Mouse (Mus musculus): ENCODE data around the gene Slc48a1. TPM values are rescaled to one million over a fixed set of nuclear protein-coding genes. Genes with fewer than 3 reads are reported as not detected.

Slc48a1 gene
- polyA plus RNA-seq, 1 experiment from 2014 or later = 122 TPM

GRCm38 (mm10) chr15:97822545-97823228 lies 44.4 kb downstream of the Slc48a1 start:
- Histone ChIP-seq H3K36me3 (ENCODE audit: control insufficient read depth, insufficient read depth, low read length) (no peaks in the 10 kb centered on the region), H3K4me2 (ENCODE audit: low read length) (no peak overlapping the region), H3K9me3 (ENCODE audit: control insufficient read depth, low read length) (no peaks in the 10 kb centered on the region), H3K27ac (ENCODE audit: low read depth, low read length) (no peak overlapping the region), H3K27me3 (replicated peaks; ENCODE audit: control insufficient read depth, insufficient read depth, low read length) (no peaks in the 10 kb centered on the region), H3K4me3 (ENCODE audit: low read length) (no peak overlapping the region), H3K9ac (ENCODE audit: low read depth, low read length) (peak overlapping the region; percentile 17; the same call in 1 of the 2 replicates), H3K4me1 (ENCODE audit: control insufficient read depth, insufficient read depth, low read depth, low read length) (peaks cover 43% of the 10 kb centered on the region)
- ATAC-seq = no peak; the same call in 1 of the 2 replicates
- WGBS = 47% methylated on average over 12 of the region's 12 CpGs

DNA sequence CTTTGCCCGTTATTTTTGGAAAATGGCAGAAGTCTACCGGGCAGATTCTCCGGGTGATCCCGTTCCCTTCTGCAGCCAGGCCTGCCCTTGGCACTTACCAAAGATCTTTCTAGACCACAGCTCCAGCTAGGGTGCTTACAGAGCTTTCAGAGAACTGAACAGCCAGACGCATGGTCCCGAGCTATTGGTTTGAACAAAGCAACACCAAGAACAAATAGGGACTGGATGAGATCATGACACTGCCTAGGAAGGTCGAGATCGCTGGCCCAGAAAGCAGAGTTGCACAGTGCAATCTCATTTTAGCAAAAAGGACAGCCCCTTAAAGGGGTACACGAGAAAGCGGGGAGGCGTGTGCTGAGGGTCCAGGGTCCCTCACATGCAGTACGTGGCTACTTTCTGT lies 45.2 kb downstream of the Slc48a1 start:
- Histone ChIP-seq H3K9ac (ENCODE audit: low read depth, low read length) (no peak overlapping the region; the same call in 1 of the 2 replicates), H3K36me3 (ENCODE audit: control insufficient read depth, insufficient read depth, low read length) (no peaks in the 10 kb centered on the region), H3K9me3 (ENCODE audit: control insufficient read depth, low read length) (no peaks in the 10 kb centered on the region), H3K4me3 (ENCODE audit: low read length) (no peak overlapping the region), H3K4me2 (ENCODE audit: low read length) (no peak overlapping the region), H3K27me3 (replicated peaks; ENCODE audit: control insufficient read depth, insufficient read depth, low read length) (no peaks in the 10 kb centered on the region), H3K4me1 (ENCODE audit: control insufficient read depth, insufficient read depth, low read depth, low read length) (peaks cover 48% of the 10 kb centered on the region), H3K27ac (ENCODE audit: low read depth, low read length) (no peak overlapping the region)
- WGBS = 53% methylated on average over 12 of the region's 12 CpGs
- ATAC-seq = no peak

- H3K9ac ChIP-seq (ENCODE audit: low read depth, low read length) = no peak overlapping the region
- 77% methylated on average over 6 of the region's 6 CpGs for WGBS
- peaks cover 54% of the 10 kb centered on the region for H3K4me1 ChIP-seq (ENCODE audit: control insufficient read depth, insufficient read depth, low read depth, low read length)
- H3K27me3 ChIP-seq (replicated peaks; ENCODE audit: control insufficient read depth, insufficient read depth, low read length) = no peaks in the 10 kb centered on the region
- H3K9me3 ChIP-seq (ENCODE audit: control insufficient read depth, low read length) = no peaks in the 10 kb centered on the region
- ATAC-seq = no peak
- H3K27ac ChIP-seq (ENCODE audit: low read depth, low read length) = no peak overlapping the region
- H3K36me3 ChIP-seq (ENCODE audit: control insufficient read depth, insufficient read depth, low read length) = no peaks in the 10 kb centered on the region
- no peak overlapping the region for H3K4me3 ChIP-seq (ENCODE audit: low read length)
- H3K4me2 ChIP-seq (ENCODE audit: low read length) = no peak overlapping the region
Measured at GRCm38 (mm10) chr15:97824042-97824441, 45.7 kb downstream of the Slc48a1 start.

DNA sequence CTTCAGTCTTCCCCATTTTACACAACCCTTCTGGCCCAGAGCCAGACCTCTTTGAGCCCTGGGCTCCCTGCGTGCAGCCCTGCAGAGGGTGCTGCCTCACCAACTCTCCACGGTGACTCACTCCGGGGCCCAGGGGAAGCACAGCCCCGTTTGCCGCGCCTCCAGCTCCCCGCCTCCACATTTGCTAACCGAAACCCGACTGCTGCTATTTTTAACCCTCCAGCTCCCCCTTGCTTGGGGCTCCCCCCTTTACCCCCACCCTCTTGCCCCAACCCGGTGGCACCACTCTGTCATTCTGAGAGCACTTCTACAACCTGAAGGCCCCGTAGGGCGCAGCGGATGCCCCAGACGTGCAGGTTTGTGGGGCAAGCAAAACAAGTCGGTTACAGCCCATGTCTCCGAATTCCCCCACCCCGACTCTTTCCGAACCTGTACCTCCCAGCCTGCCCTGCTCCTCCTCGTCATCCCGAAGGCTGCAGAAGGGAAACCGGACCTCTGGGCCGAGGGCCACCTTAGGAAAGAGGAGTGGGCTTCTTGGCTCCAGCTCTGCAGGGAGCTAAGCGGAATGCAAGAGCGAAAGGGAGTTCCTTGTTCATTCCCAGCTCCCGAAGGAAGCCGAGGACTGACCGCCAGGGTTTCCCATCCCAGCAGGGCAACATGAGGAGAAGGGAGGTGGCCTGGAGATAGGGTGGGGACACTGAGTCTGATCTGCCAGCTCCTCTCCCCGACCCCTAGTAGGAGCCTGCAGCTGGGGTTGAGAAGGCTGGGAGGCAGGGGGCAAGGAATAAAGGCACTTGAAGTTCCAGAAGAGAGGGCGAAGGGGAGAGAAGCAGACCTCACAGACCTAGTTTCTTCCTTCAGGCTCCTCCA lies 47.0 kb downstream of the Slc48a1 start:
- ATAC-seq = no peak
- Histone ChIP-seq H3K4me3 (ENCODE audit: low read length) (peak overlapping the region; percentile 7), H3K4me1 (ENCODE audit: control insufficient read depth, insufficient read depth, low read depth, low read length) (peaks cover 66% of the 10 kb centered on the region), H3K4me2 (ENCODE audit: low read length) (peak overlapping the region; percentile 50), H3K36me3 (ENCODE audit: control insufficient read depth, insufficient read depth, low read length) (no peaks in the 10 kb centered on the region), H3K9ac (ENCODE audit: low read depth, low read length) (peak overlapping the region; percentile 49), H3K27me3 (replicated peaks; ENCODE audit: control insufficient read depth, insufficient read depth, low read length) (no peaks in the 10 kb centered on the region), H3K9me3 (ENCODE audit: control insufficient read depth, low read length) (no peaks in the 10 kb centered on the region), H3K27ac (ENCODE audit: low read depth, low read length) (peak overlapping the region; percentile 29; the same call in 1 of the 2 replicates)
- WGBS = 13% methylated on average over 29 of the region's 29 CpGs

- no peaks in the 10 kb centered on the region for H3K9me3 ChIP-seq (ENCODE audit: control insufficient read depth, low read length)
- H3K36me3 ChIP-seq (ENCODE audit: control insufficient read depth, insufficient read depth, low read length) = no peaks in the 10 kb centered on the region
- WGBS = 41% methylated on average over 12 of the region's 12 CpGs
- H3K27me3 ChIP-seq (replicated peaks; ENCODE audit: control insufficient read depth, insufficient read depth, low read length) = no peaks in the 10 kb centered on the region
- no peak overlapping the region for H3K27ac ChIP-seq (ENCODE audit: low read depth, low read length)
- H3K4me2 ChIP-seq (ENCODE audit: low read length) = peak overlapping the region; percentile 23; the same call in 1 of the 2 replicates
- ATAC-seq = no peak
- no peak overlapping the region for H3K9ac ChIP-seq (ENCODE audit: low read depth, low read length)
- H3K4me3 ChIP-seq (ENCODE audit: low read length) = no peak overlapping the region
- H3K4me1 ChIP-seq (ENCODE audit: control insufficient read depth, insufficient read depth, low read depth, low read length) = peaks cover 66% of the 10 kb centered on the region
Measured at GRCm38 (mm10) chr15:97825941-97826587, 47.7 kb downstream of the Slc48a1 start.

GRCm38 (mm10) chr15:97826588-97827261 lies 48.4 kb downstream of the Slc48a1 start:
- H3K4me1 ChIP-seq (ENCODE audit: control insufficient read depth, insufficient read depth, low read depth, low read length) = peaks cover 62% of the 10 kb centered on the region
- no peak overlapping the region for H3K27ac ChIP-seq (ENCODE audit: low read depth, low read length)
- H3K9me3 ChIP-seq (ENCODE audit: control insufficient read depth, low read length) = no peaks in the 10 kb centered on the region
- no peak overlapping the region for H3K4me3 ChIP-seq (ENCODE audit: low read length)
- H3K36me3 ChIP-seq (ENCODE audit: control insufficient read depth, insufficient read depth, low read length) = no peaks in the 10 kb centered on the region
- no peak overlapping the region for H3K9ac ChIP-seq (ENCODE audit: low read depth, low read length)
- ATAC-seq = no peak
- WGBS = 61% methylated on average over 5 of the region's 5 CpGs
- H3K27me3 ChIP-seq (replicated peaks; ENCODE audit: control insufficient read depth, insufficient read depth, low read length) = no peaks in the 10 kb centered on the region
- no peak overlapping the region for H3K4me2 ChIP-seq (ENCODE audit: low read length)

GRCm38 (mm10) chr15:97827401-97827800 lies 49.1 kb downstream of the Slc48a1 start:
- no peak for ATAC-seq
- Histone ChIP-seq H3K9me3 (ENCODE audit: control insufficient read depth, low read length) (no peaks in the 10 kb centered on the region), H3K4me2 (ENCODE audit: low read length) (no peak overlapping the region), H3K36me3 (ENCODE audit: control insufficient read depth, insufficient read depth, low read length) (no peaks in the 10 kb centered on the region), H3K27me3 (replicated peaks; ENCODE audit: control insufficient read depth, insufficient read depth, low read length) (no peaks in the 10 kb centered on the region), H3K27ac (ENCODE audit: low read depth, low read length) (no peak overlapping the region), H3K4me1 (ENCODE audit: control insufficient read depth, insufficient read depth, low read depth, low read length) (peaks cover 65% of the 10 kb centered on the region), H3K4me3 (ENCODE audit: low read length) (no peak overlapping the region), H3K9ac (ENCODE audit: low read depth, low read length) (no peak overlapping the region)
- WGBS = 87% methylated on average over 8 of the region's 8 CpGs

- Histone ChIP-seq H3K4me3 (ENCODE audit: low read length) (no peak overlapping the region), H3K4me2 (ENCODE audit: low read length) (peak overlapping the region; percentile 38), H3K9me3 (ENCODE audit: control insufficient read depth, low read length) (no peaks in the 10 kb centered on the region), H3K27ac (ENCODE audit: low read depth, low read length) (no peak overlapping the region), H3K36me3 (ENCODE audit: control insufficient read depth, insufficient read depth, low read length) (no peaks in the 10 kb centered on the region), H3K27me3 (replicated peaks; ENCODE audit: control insufficient read depth, insufficient read depth, low read length) (no peaks in the 10 kb centered on the region), H3K4me1 (ENCODE audit: control insufficient read depth, insufficient read depth, low read depth, low read length) (peaks cover 57% of the 10 kb centered on the region), H3K9ac (ENCODE audit: low read depth, low read length) (peak overlapping the region; percentile 32; the same call in 1 of the 2 replicates)
- ATAC-seq = no peak
- 55% methylated on average over 6 of the region's 6 CpGs for WGBS
Measured at GRCm38 (mm10) chr15:97828221-97828842, 50.0 kb downstream of the Slc48a1 start.

Data from hindbrain, embryonic 16.5 days (tissue).